Mouse (Mus musculus): ENCODE results near the gene Myh11. TPM values are rescaled to one million over a fixed set of nuclear protein-coding genes. Genes with fewer than 3 reads are reported as not detected.

The Myh11 gene
- total and polyA plus RNA-seq, 2 experiments from 2014 or later = 0.74 to 0.99 TPM

GRCm38 (mm10) chr16:14311371-14311770 is 20.2 kb upstream of the Myh11 start:
- Histone ChIP-seq H3K9ac (replicated peaks; ENCODE audit: low read length) (no peak overlapping the region), H3K4me1 (ENCODE audit: insufficient read depth, low read length) (peaks cover 10% of the 10 kb centered on the region), H3K27ac (no peak overlapping the region), H3K27me3 (ENCODE audit: insufficient read depth, low read length) (no peaks in the 10 kb centered on the region), H3K4me3 (ENCODE audit: low read length) (no peak overlapping the region), H3K9me3 (ENCODE audit: low read length) (no peaks in the 10 kb centered on the region), H3K4me2 (ENCODE audit: low read depth, low read length) (no peak overlapping the region), H3K36me3 (ENCODE audit: insufficient read depth, low read length) (peaks cover 22% of the 10 kb centered on the region)
- peak; percentile 79 for TF ChIP-seq CTCF (IDR thresholded peaks at IDR 0.05; ENCODE audit: low read depth)
- DNase-seq (ENCODE audit: low spot score) (peak; percentile 71), ATAC-seq (no peak)
- WGBS = 51% methylated on average over 6 of the region's 6 CpGs

- H3K9ac ChIP-seq (replicated peaks; ENCODE audit: low read length) = no peak overlapping the region
- H3K4me2 ChIP-seq (ENCODE audit: low read depth, low read length) = no peak overlapping the region
- no peaks in the 10 kb centered on the region for H3K9me3 ChIP-seq (ENCODE audit: low read length)
- peaks cover 24% of the 10 kb centered on the region for H3K36me3 ChIP-seq (ENCODE audit: insufficient read depth, low read length)
- ATAC-seq (no peak), DNase-seq (ENCODE audit: low spot score) (no peak)
- 75% methylated on average over 3 of the region's 3 CpGs for WGBS
- no peak for TF ChIP-seq CTCF (IDR thresholded peaks at IDR 0.05; ENCODE audit: low read depth)
- H3K27me3 ChIP-seq (ENCODE audit: insufficient read depth, low read length) = no peaks in the 10 kb centered on the region
- no peak overlapping the region for H3K27ac ChIP-seq
- no peaks in the 10 kb centered on the region for H3K4me1 ChIP-seq (ENCODE audit: insufficient read depth, low read length)
- no peak overlapping the region for H3K4me3 ChIP-seq (ENCODE audit: low read length)
Measured at GRCm38 (mm10) chr16:14309833-14310232, 18.7 kb upstream of the Myh11 start.

DNA sequence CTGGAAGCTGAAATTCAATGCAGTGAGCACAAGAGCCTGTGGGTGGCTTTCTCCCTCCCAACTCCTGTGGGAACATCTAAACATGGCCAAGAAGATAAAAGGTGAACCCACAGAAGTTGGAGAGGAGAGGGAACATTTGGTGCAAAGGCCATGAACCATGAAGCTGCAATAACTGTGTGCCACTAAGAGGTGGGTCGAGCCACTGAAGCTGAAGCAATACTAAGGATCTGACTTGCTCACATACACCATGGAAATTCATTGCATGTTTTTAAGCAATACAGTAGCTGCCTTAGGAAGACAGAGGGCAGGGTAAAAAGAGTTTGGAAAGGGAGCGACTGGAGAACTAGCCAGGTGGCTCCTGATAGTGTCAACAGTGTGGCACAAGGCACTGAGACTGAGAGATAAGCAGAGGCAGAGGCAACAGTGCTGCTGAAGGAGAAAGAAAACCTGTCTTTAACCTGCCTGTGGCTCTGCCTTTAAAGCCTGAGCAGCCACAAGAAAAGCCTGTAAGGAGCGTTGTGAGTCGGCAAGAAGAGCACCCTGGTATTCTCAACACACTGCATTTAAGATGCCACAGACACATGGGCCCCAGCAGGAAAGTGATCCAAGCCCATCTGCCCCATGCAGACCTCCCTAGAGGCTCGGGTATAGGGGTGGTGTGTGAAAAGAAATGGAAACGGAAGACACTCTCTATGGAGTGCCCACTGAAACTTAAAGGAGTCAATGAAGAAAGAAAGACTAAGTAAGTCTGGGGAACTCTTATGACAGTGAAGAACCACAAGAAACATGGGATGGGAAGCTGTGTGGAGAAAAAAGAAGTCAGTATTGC is 17.3 kb upstream of the Myh11 start:
- H3K36me3 ChIP-seq (ENCODE audit: insufficient read depth, low read length) = peaks cover 23% of the 10 kb centered on the region
- ATAC-seq = no peak

GRCm38 (mm10) chr16:14307373-14307772 is 16.2 kb upstream of the Myh11 start:
- H3K9ac ChIP-seq (replicated peaks; ENCODE audit: low read length) = no peak overlapping the region
- DNase-seq (ENCODE audit: low spot score) = no peak
- no peaks in the 10 kb centered on the region for H3K9me3 ChIP-seq (ENCODE audit: low read length)
- H3K36me3 ChIP-seq (ENCODE audit: insufficient read depth, low read length) = peaks cover 26% of the 10 kb centered on the region
- TF ChIP-seq CTCF (IDR thresholded peaks at IDR 0.05; ENCODE audit: low read depth) = no peak
- no peak overlapping the region for H3K4me3 ChIP-seq (ENCODE audit: low read length)
- no peaks in the 10 kb centered on the region for H3K27me3 ChIP-seq (ENCODE audit: insufficient read depth, low read length)
- no peaks in the 10 kb centered on the region for H3K4me1 ChIP-seq (ENCODE audit: insufficient read depth, low read length)
- 97% methylated on average over 1 of the region's 1 CpGs for WGBS
- H3K27ac ChIP-seq = no peak overlapping the region
- no peak overlapping the region for H3K4me2 ChIP-seq (ENCODE audit: low read depth, low read length)
- ATAC-seq = no peak

More for the DNA sequence above, 17.3 kb upstream of the Myh11 start:
- H3K9ac ChIP-seq (replicated peaks; ENCODE audit: low read length) = no peak overlapping the region
- H3K4me2 ChIP-seq (ENCODE audit: low read depth, low read length) = no peak overlapping the region
- no peak for DNase-seq (ENCODE audit: low spot score)
- no peaks in the 10 kb centered on the region for H3K4me1 ChIP-seq (ENCODE audit: insufficient read depth, low read length)
- no peak for TF ChIP-seq CTCF (IDR thresholded peaks at IDR 0.05; ENCODE audit: low read depth)
- 86% methylated on average over 6 of the region's 6 CpGs for WGBS
- H3K4me3 ChIP-seq (ENCODE audit: low read length) = no peak overlapping the region
- no peak overlapping the region for H3K27ac ChIP-seq
- no peaks in the 10 kb centered on the region for H3K9me3 ChIP-seq (ENCODE audit: low read length)
- H3K27me3 ChIP-seq (ENCODE audit: insufficient read depth, low read length) = no peaks in the 10 kb centered on the region

DNA sequence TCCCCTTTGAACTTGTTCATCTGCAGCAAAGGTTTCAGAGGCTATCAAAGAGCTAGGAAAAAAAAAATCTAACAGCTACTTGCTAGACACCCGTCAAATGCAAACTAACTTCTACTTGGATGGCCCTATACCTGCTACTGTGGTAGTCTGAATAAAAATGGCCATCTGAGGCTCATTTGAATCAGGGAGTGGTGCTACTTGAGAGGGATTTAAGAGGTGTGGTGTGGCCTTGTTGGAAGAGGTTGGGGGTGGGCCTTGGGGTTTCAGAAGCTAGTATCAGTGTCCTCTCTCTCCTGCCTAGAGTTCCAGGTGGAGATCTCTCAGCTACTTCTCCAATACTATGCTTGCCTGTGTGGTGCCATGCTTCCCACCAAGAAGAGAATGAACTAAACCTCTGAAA is 15.3 kb upstream of the Myh11 start:
- TF ChIP-seq CTCF (IDR thresholded peaks at IDR 0.05; ENCODE audit: low read depth) = no peak
- no peaks in the 10 kb centered on the region for H3K4me1 ChIP-seq (ENCODE audit: insufficient read depth, low read length)
- no peaks in the 10 kb centered on the region for H3K27me3 ChIP-seq (ENCODE audit: insufficient read depth, low read length)
- no peak overlapping the region for H3K27ac ChIP-seq
- WGBS = 96% methylated on average over 1 of the region's 1 CpGs
- no peak overlapping the region for H3K4me3 ChIP-seq (ENCODE audit: low read length)
- no peaks in the 10 kb centered on the region for H3K9me3 ChIP-seq (ENCODE audit: low read length)
- peaks cover 31% of the 10 kb centered on the region for H3K36me3 ChIP-seq (ENCODE audit: insufficient read depth, low read length)
- DNase-seq (ENCODE audit: low spot score) (no peak), ATAC-seq (no peak)
- H3K9ac ChIP-seq (replicated peaks; ENCODE audit: low read length) = no peak overlapping the region
- no peak overlapping the region for H3K4me2 ChIP-seq (ENCODE audit: low read depth, low read length)

- no peak overlapping the region for H3K4me2 ChIP-seq (ENCODE audit: low read depth, low read length)
- no peak for DNase-seq (ENCODE audit: low spot score)
- no peaks in the 10 kb centered on the region for H3K27me3 ChIP-seq (ENCODE audit: insufficient read depth, low read length)
- H3K9me3 ChIP-seq (ENCODE audit: low read length) = no peaks in the 10 kb centered on the region
- no peaks in the 10 kb centered on the region for H3K4me1 ChIP-seq (ENCODE audit: insufficient read depth, low read length)
- H3K4me3 ChIP-seq (ENCODE audit: low read length) = no peak overlapping the region
- H3K27ac ChIP-seq = no peak overlapping the region
- WGBS = 89% methylated on average over 3 of the region's 3 CpGs
- peaks cover 32% of the 10 kb centered on the region for H3K36me3 ChIP-seq (ENCODE audit: insufficient read depth, low read length)
- no peak for TF ChIP-seq CTCF (IDR thresholded peaks at IDR 0.05; ENCODE audit: low read depth)
- ATAC-seq = no peak
- H3K9ac ChIP-seq (replicated peaks; ENCODE audit: low read length) = no peak overlapping the region
Measured at GRCm38 (mm10) chr16:14304791-14305190, 13.6 kb upstream of the Myh11 start.

GRCm38 (mm10) chr16:14303676-14304075 is 12.5 kb upstream of the Myh11 start:
- Histone ChIP-seq H3K4me3 (ENCODE audit: low read length) (no peak overlapping the region), H3K27me3 (ENCODE audit: insufficient read depth, low read length) (no peaks in the 10 kb centered on the region), H3K4me1 (ENCODE audit: insufficient read depth, low read length) (no peaks in the 10 kb centered on the region), H3K9ac (replicated peaks; ENCODE audit: low read length) (no peak overlapping the region), H3K36me3 (ENCODE audit: insufficient read depth, low read length) (peaks cover 35% of the 10 kb centered on the region), H3K4me2 (ENCODE audit: low read depth, low read length) (no peak overlapping the region), H3K27ac (no peak overlapping the region), H3K9me3 (ENCODE audit: low read length) (no peaks in the 10 kb centered on the region)
- ATAC-seq (no peak), DNase-seq (ENCODE audit: low spot score) (no peak)
- no peak for TF ChIP-seq CTCF (IDR thresholded peaks at IDR 0.05; ENCODE audit: low read depth)
- WGBS = 71% methylated on average over 7 of the region's 7 CpGs
